Mouse (Mus musculus) myocyte (in vitro differentiated cells): Measurements from ENCODE around the gene Gm3646. TPM values are rescaled to one million over a fixed set of nuclear protein-coding genes. Genes with fewer than 3 reads are reported as not detected.

Experiments
- H3K27me3 ChIP-seq: one replicate; pipeline ENCODE4 v1.6.1; 2011; ENCODE audit not compliant: control insufficient read depth, insufficient read depth, insufficient read length
- H3K36me3 ChIP-seq: one replicate; pipeline ENCODE4 v1.6.1; 2011; ENCODE audit not compliant: control insufficient read depth, insufficient read depth
- H3K4me2 ChIP-seq: one replicate; pipeline ENCODE4 v1.6.1; 2011; ENCODE audit warnings: low read depth, control low read depth
- H3K4me3 ChIP-seq: one replicate; pipeline ENCODE4 v1.5.1; 2011; ENCODE audit warnings: mild to moderate bottlenecking, control low read depth, moderate library complexity
- H3K79me2 ChIP-seq: one replicate; pipeline ENCODE4 v1.6.1; 2011; ENCODE audit not compliant: control insufficient read depth, insufficient read depth
- H3ac ChIP-seq: one replicate; pipeline ENCODE4 v1.6.1; 2011; ENCODE audit not compliant: control insufficient read depth, insufficient read length
- CEBPB ChIP-seq: IDR thresholded peaks from 2 replicates; pipeline ENCODE4 v1.6.1; 2011; ENCODE audit warnings: mild to moderate bottlenecking, moderate library complexity; ENCODE audit not compliant: poor library complexity, insufficient read depth, severe bottlenecking
- E2F4 ChIP-seq: IDR thresholded peaks from one replicate; pipeline ENCODE4 v1.6.1; 2011; ENCODE audit warnings: mild to moderate bottlenecking, control low read depth, moderate library complexity; ENCODE audit not compliant: insufficient read depth
- MAX ChIP-seq: IDR thresholded peaks from one replicate; pipeline ENCODE4 v1.6.1; 2011; ENCODE audit warnings: low read depth, mild to moderate bottlenecking, control low read depth
- MYOD1 ChIP-seq, 3 experiments: IDR thresholded peaks; one replicate each; pipeline ENCODE4 v1.6.1; 2011; ENCODE audit warnings: control low read depth in 2 of 3, low read depth in 2 of 3, mild to moderate bottlenecking in 2 of 3, moderate library complexity in 1 of 3; ENCODE audit not compliant: insufficient read length in 2 of 3, control insufficient read depth in 1 of 3
- MYOG ChIP-seq, 3 experiments: IDR thresholded peaks; one replicate each; pipeline ENCODE4 v1.6.1; 2011; ENCODE audit warnings: control low read depth in 2 of 3, low read depth in 2 of 3, mild to moderate bottlenecking in 2 of 3; ENCODE audit not compliant: insufficient read length in 2 of 3, control insufficient read depth in 1 of 3, insufficient read depth in 1 of 3
- POLR2A ChIP-seq: IDR thresholded peaks from one replicate; pipeline ENCODE4 v1.6.1; 2011; ENCODE audit warnings: low read depth, mild to moderate bottlenecking, control low read depth, moderate library complexity; ENCODE audit not compliant: insufficient read length
- POLR2AphosphoS2 ChIP-seq: IDR thresholded peaks from one replicate; pipeline ENCODE4 v1.6.1; 2011; ENCODE audit warnings: low read depth, control low read depth; ENCODE audit not compliant: insufficient read length
- REST ChIP-seq: IDR thresholded peaks from one replicate; pipeline ENCODE4 v1.6.1; 2011; ENCODE audit warnings: mild to moderate bottlenecking, control low read depth, moderate library complexity; ENCODE audit not compliant: insufficient read depth, insufficient read length
- SRF ChIP-seq: IDR thresholded peaks from one replicate; pipeline ENCODE4 v1.6.1; 2011; ENCODE audit warnings: low read depth; ENCODE audit not compliant: control insufficient read depth, insufficient read length
- TCF12 ChIP-seq: IDR thresholded peaks from one replicate; pipeline ENCODE4 v1.6.1; 2011; ENCODE audit warnings: mild to moderate bottlenecking, control low read depth; ENCODE audit not compliant: poor library complexity, insufficient read depth, severe bottlenecking
- TCF3 ChIP-seq: IDR thresholded peaks from one replicate; pipeline ENCODE4 v1.6.1; 2011; ENCODE audit warnings: low read depth, control low read depth; ENCODE audit not compliant: insufficient read length
- USF1 ChIP-seq: IDR thresholded peaks from one replicate; pipeline ENCODE4 v1.6.1; 2011; ENCODE audit warnings: low read depth, mild to moderate bottlenecking, control low read depth, moderate library complexity
- polyA plus RNA-seq: library from polyadenylated mRNA; unstranded; fragments of >200 nt; fragmentation: generic; extraction: Trizol; gene quantifications from one replicate; pipeline ENCODE4 v1.2.1, GENCODE M21; 2012; ENCODE audit warnings: missing spikeins

The Gm3646 gene
- polyA plus RNA-seq, 1 experiment: 0.20 TPM

GRCm38 (mm10) chr1:39831594-39832039 is 26.5 kb upstream of the Gm3646 start:
- no peak overlapping the region for H3ac ChIP-seq
- H3K27me3 ChIP-seq: no peaks in the 10 kb centered on the region
- TF ChIP-seq E2F4: no peak
- H3K4me2 ChIP-seq: no peak overlapping the region
- no peaks in the 10 kb centered on the region for H3K36me3 ChIP-seq
- no peak overlapping the region for H3K4me3 ChIP-seq
- H3K79me2 ChIP-seq: no peaks in the 10 kb centered on the region

- H3K4me3 ChIP-seq: no peak overlapping the region
- H3K79me2 ChIP-seq: no peaks in the 10 kb centered on the region
- H3ac ChIP-seq: no peak overlapping the region
- TF ChIP-seq SRF (no peak), TCF12 (no peak), E2F4 (no peak)
- H3K4me2 ChIP-seq: no peak overlapping the region
- H3K36me3 ChIP-seq: no peaks in the 10 kb centered on the region
- H3K27me3 ChIP-seq: no peaks in the 10 kb centered on the region
Observed at GRCm38 (mm10) chr1:39830786-39831593, 25.9 kb upstream of the Gm3646 start.

GRCm38 (mm10) chr1:39824902-39825301 is 19.8 kb upstream of the Gm3646 start:
- no peak overlapping the region for H3K4me2 ChIP-seq
- H3K36me3 ChIP-seq: no peaks in the 10 kb centered on the region
- H3ac ChIP-seq: no peak overlapping the region
- no peaks in the 10 kb centered on the region for H3K79me2 ChIP-seq
- H3K27me3 ChIP-seq: no peaks in the 10 kb centered on the region
- no peak for TF ChIP-seq CEBPB
- no peak for TF ChIP-seq TCF3
- TF ChIP-seq E2F4: no peak
- no peak for TF ChIP-seq POLR2A
- no peak for TF ChIP-seq SRF
- no peak for TF ChIP-seq POLR2AphosphoS2
- TF ChIP-seq MAX: no peak
- no peak for TF ChIP-seq TCF12
- TF ChIP-seq USF1: no peak
- TF ChIP-seq MYOG (IDR thresholded peaks at IDR 0.05; ENCODE audit: control insufficient read depth in 1 of 3, insufficient read depth in 1 of 3, insufficient read length in 2 of 3, low read depth in 2 of 3): no peak
- no peak for TF ChIP-seq REST
- TF ChIP-seq MYOD1 (IDR thresholded peaks at IDR 0.05; ENCODE audit: control insufficient read depth in 1 of 3, insufficient read length in 2 of 3, low read depth in 2 of 3): no peak
- H3K4me3 ChIP-seq: no peak overlapping the region

- no peaks in the 10 kb centered on the region for H3K27me3 ChIP-seq
- no peak overlapping the region for H3K4me2 ChIP-seq
- no peak overlapping the region for H3K4me3 ChIP-seq
- H3ac ChIP-seq: no peak overlapping the region
- H3K79me2 ChIP-seq: no peaks in the 10 kb centered on the region
- TF ChIP-seq MAX (no peak), MYOD1 (IDR thresholded peaks at IDR 0.05; ENCODE audit: control insufficient read depth in 1 of 3, insufficient read length in 2 of 3, low read depth in 2 of 3) (no peak), TCF3 (no peak), MYOG (IDR thresholded peaks at IDR 0.05; ENCODE audit: control insufficient read depth in 1 of 3, insufficient read depth in 1 of 3, insufficient read length in 2 of 3, low read depth in 2 of 3) (no peak), REST (no peak), USF1 (no peak), TCF12 (no peak), POLR2AphosphoS2 (no peak), E2F4 (no peak), SRF (no peak), CEBPB (no peak), POLR2A (no peak)
- no peaks in the 10 kb centered on the region for H3K36me3 ChIP-seq
Observed at GRCm38 (mm10) chr1:39824240-39824639, 19.1 kb upstream of the Gm3646 start.

- TF ChIP-seq E2F4 (no peak), USF1 (no peak)
- H3K4me3 ChIP-seq: no peak overlapping the region
- no peaks in the 10 kb centered on the region for H3K79me2 ChIP-seq
- no peak overlapping the region for H3K4me2 ChIP-seq
- no peaks in the 10 kb centered on the region for H3K36me3 ChIP-seq
- H3ac ChIP-seq: no peak overlapping the region
- H3K27me3 ChIP-seq: no peaks in the 10 kb centered on the region
Observed at GRCm38 (mm10) chr1:39819596-39819995, 14.5 kb upstream of the Gm3646 start.
